Mouse (Mus musculus) forebrain, embryonic 12.5 days (tissue): ENCODE data around the gene Ascc1. TPM values are rescaled to one million over a fixed set of nuclear protein-coding genes. Genes with fewer than 3 reads are reported as not detected.
"Not testable (repeated sequence)": the region's sequence is repeated elsewhere in the genome, so short reads cannot be mapped to it uniquely, and the experiment has no call there.

Experiments
- ATAC-seq: fragments of 200-750 bp; cut with Nextera tagmentation; 2 replicates; pipeline ENCODE4 v1.8.0; 2017; ENCODE audit warnings: moderate TSS enrichment; ENCODE audit not compliant: low FRiP score
- H3K27ac ChIP-seq: fragments of 300-500 bp; sonication (generic); 2 replicates; pipeline ENCODE4 v1.5.1; 2016; ENCODE audit warnings: mild to moderate bottlenecking
- H3K27me3 ChIP-seq: fragments of 300-500 bp; sonication (generic); 2 replicates; pipeline ENCODE4 v1.6.1; 2016; ENCODE audit warnings: mild to moderate bottlenecking
- H3K36me3 ChIP-seq: fragments of 300-500 bp; sonication (generic); replicated peaks from 2 replicates; pipeline ENCODE4 v1.6.1; 2016; ENCODE audit warnings: mild to moderate bottlenecking
- H3K4me1 ChIP-seq: fragments of 300-500 bp; sonication (generic); 2 replicates; pipeline ENCODE4 v1.6.1; 2016
- H3K4me2 ChIP-seq: fragments of 300-500 bp; sonication (generic); 2 replicates; pipeline ENCODE4 v1.6.1; 2016; ENCODE audit warnings: mild to moderate bottlenecking, moderate library complexity
- H3K4me3 ChIP-seq: fragments of 300-500 bp; sonication (generic); replicated peaks from 2 replicates; pipeline ENCODE4 v1.5.1; 2016; ENCODE audit warnings: mild to moderate bottlenecking
- H3K9ac ChIP-seq: fragments of 300-500 bp; sonication (generic); 2 replicates; pipeline ENCODE4 v1.6.1; 2016; ENCODE audit warnings: mild to moderate bottlenecking
- H3K9me3 ChIP-seq: fragments of 300-500 bp; sonication (generic); 2 replicates; pipeline ENCODE4 v1.6.1; 2016
- WGBS: fragments of 180-500 bp; shearing (Covaris S2); methylation state at CpG from one replicate; pipeline ENCODE4 v1.1.7; 2016; 5-methylcytosine and 5-hydroxymethylcytosine counted together
- polyA plus RNA-seq: library from polyadenylated mRNA; unstranded; fragments of >200 nt; fragmentation: Nextera tagmentation; extraction: Ambion mirVana; gene quantifications from 2 replicates; pipeline ENCODE4 v1.2.1, GENCODE M21; 2016

Ascc1 gene
- polyA plus RNA-seq, 1 experiment from 2014 or later: 38.6 TPM

DNA sequence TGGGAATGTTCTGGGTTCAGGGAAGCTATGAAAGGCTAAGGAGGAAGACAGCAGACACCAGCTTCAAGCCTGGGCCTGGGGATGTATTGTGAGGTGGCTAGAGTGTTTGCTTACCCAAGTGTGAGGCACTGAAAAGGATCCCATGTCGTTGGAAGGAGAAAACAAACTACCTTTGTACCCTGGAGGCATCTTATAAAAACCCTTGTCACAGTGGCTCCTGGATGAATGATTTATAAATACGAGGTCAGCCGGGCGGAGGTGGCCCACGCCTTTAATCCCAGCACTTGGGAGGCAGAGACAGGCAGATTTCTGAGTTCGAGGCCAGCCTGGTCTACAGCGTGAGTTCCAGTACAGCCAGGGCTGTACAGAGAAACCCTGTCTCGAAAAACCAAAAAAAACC, 942 bp upstream of the Ascc1 start:
- peak overlapping the region; percentile 61 for H3K4me3 ChIP-seq
- H3K36me3 ChIP-seq: peaks cover 12% of the 10 kb centered on the region
- H3K27me3 ChIP-seq, H3K9ac ChIP-seq, ATAC-seq, H3K9me3 ChIP-seq, H3K27ac ChIP-seq: not testable (repeated sequence)
- peaks cover 21% of the 10 kb centered on the region for H3K4me1 ChIP-seq
- peak overlapping the region; percentile 73 for H3K4me2 ChIP-seq
- WGBS: 90% methylated on average over 8 of the region's 8 CpGs

DNA sequence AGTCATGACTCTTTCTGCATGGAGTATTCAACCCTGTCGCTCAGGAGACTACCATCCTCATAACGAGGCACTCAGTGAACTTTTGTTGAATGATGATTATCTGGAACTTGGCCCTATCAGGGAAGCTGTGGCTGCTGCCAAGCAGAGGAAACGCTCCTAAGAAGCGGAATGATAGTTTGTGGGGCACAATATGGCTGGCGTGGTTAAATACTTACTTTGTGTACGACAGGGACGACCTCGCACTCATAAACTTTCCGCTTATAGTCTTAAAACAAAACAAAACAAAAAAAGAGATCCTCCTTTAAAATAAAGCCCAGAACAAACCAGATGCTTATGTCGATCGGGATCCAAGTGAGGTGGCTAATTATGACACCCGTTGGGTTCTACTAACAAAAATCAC, 402 bp upstream of the Ascc1 start:
- Histone ChIP-seq H3K9ac (peak overlapping the region; percentile 68), H3K27ac (peak overlapping the region; percentile 98), H3K36me3 (peaks cover 12% of the 10 kb centered on the region), H3K27me3 (no peaks in the 10 kb centered on the region), H3K9me3 (no peaks in the 10 kb centered on the region), H3K4me1 (peaks cover 21% of the 10 kb centered on the region), H3K4me2 (peak overlapping the region; percentile 73), H3K4me3 (peak overlapping the region; percentile 61)
- WGBS: 7% methylated on average over 12 of the region's 12 CpGs
- ATAC-seq: no peak

DNA sequence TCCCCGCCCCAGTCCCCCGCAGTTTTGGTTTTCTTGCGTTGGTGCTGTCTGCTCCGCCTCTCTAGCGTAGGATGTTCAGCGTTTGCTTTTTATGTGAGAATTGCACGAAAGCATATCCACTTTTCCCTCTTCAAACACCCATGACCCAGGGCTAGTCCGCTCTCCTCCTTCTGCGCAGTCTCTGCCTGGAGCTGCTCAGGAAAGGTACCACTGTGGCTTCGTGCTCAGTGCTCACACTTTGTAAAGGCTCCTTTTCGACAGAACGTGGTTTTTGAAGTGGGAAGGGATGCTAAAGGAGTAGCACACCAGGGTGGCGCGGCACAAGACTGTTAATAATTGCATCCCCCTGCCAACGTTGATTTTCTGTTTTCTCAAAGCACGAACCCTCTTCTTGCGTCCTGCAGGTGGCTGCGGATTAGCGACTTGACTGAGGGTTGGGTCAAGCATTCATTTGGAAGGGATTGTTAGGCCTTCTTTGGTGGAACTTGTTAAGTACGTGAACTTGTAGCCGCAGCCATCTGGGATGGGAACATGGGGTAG, 678 bp downstream of the Ascc1 start:
- no peak; the same call in 1 of the 2 replicates for ATAC-seq
- Histone ChIP-seq H3K9ac (peak overlapping the region; percentile 68), H3K27ac (peak overlapping the region; percentile 98), H3K36me3 (peaks cover 12% of the 10 kb centered on the region), H3K9me3 (no peaks in the 10 kb centered on the region), H3K4me3 (peak overlapping the region; percentile 61), H3K4me1 (peaks cover 21% of the 10 kb centered on the region), H3K4me2 (peak overlapping the region; percentile 73), H3K27me3 (no peaks in the 10 kb centered on the region)
- under 1% methylated on average over 21 of the region's 21 CpGs for WGBS

DNA sequence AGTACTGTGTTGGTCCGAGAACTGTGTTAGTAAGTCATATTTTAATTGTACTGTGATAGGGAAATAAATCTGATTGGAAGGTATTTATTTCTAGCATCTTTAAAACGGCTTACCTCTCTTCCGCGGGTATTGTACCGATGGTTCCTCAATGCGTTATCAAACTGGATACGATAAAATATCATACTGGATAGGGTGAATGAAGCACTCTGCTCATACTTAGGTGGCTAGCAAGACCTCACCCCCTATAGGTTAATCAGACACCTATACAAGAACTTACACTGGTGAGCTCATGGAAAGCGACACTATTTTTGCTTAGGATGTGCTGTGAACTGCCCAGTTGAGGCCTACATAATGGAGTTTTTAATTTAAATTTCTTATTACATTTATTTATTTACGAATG, 1.2 kb downstream of the Ascc1 start:
- WGBS: 71% methylated on average over 9 of the region's 9 CpGs

DNA sequence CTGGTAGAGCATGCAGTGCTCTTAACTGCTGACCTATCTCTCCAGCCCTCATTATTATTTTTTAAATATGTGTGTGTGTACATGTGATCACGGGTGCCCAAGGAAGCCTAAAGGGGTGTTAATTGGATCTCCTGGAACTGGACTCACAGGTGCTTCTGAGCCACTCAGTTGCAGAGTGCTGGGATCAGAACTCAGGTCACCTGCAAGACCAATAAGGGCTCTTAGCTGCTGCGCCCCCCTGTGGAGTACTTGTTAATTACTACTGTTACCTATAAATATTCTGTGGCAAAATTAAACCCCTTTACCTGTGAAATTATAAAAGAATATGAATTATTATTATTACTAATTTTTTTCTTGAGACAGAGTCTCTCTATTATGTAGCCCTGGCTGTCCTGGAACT, 2.7 kb downstream of the Ascc1 start:
- no peak overlapping the region for H3K27ac ChIP-seq
- no peaks in the 10 kb centered on the region for H3K27me3 ChIP-seq
- 54% methylated on average over 2 of the region's 2 CpGs for WGBS
- ATAC-seq: no peak
- H3K9me3 ChIP-seq: no peaks in the 10 kb centered on the region
- no peak overlapping the region for H3K4me3 ChIP-seq
- H3K4me2 ChIP-seq: no peak overlapping the region
- no peak overlapping the region for H3K9ac ChIP-seq
- peaks cover 11% of the 10 kb centered on the region for H3K36me3 ChIP-seq
- H3K4me1 ChIP-seq: peaks cover 21% of the 10 kb centered on the region

More for the DNA sequence above, 1.2 kb downstream of the Ascc1 start:
- Histone ChIP-seq H3K9ac (peak overlapping the region; percentile 68), H3K4me1 (peaks cover 21% of the 10 kb centered on the region), H3K36me3 (peaks cover 12% of the 10 kb centered on the region), H3K27ac (peak overlapping the region; percentile 98), H3K4me3 (peak overlapping the region; percentile 61), H3K4me2 (peak overlapping the region; percentile 73), H3K9me3 (no peaks in the 10 kb centered on the region), H3K27me3 (no peaks in the 10 kb centered on the region)
- no peak for ATAC-seq

DNA sequence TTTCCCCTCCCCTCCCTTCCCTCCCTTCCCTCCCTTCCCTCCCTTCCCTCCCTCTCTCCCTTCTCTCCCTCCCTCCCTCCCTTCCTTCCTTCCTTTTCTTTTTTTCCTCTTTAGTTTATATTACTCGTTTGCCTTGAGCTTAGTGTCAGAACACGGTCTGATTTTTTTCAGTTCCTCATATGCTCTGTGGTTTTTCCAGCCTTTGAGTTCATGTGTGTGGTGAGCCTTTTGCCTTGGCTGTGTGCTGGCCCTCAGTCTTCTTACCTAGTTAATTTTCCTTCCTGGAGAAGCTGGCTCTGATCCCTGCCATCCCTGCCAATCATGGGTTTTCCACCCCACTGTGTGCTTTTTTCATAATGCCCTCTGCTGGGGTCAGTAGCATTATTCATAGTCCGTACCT, 6.5 kb downstream of the Ascc1 start:
- WGBS: 89% methylated on average over 3 of the region's 3 CpGs
- H3K4me2 ChIP-seq: no peak overlapping the region
- H3K9ac ChIP-seq: no peak overlapping the region
- no peaks in the 10 kb centered on the region for H3K4me1 ChIP-seq
- no peak overlapping the region for H3K27ac ChIP-seq
- H3K9me3 ChIP-seq: no peaks in the 10 kb centered on the region
- no peaks in the 10 kb centered on the region for H3K27me3 ChIP-seq
- ATAC-seq: no peak
- peaks cover 8% of the 10 kb centered on the region; the same call in 1 of the 2 replicates for H3K36me3 ChIP-seq
- H3K4me3 ChIP-seq: no peak overlapping the region

DNA sequence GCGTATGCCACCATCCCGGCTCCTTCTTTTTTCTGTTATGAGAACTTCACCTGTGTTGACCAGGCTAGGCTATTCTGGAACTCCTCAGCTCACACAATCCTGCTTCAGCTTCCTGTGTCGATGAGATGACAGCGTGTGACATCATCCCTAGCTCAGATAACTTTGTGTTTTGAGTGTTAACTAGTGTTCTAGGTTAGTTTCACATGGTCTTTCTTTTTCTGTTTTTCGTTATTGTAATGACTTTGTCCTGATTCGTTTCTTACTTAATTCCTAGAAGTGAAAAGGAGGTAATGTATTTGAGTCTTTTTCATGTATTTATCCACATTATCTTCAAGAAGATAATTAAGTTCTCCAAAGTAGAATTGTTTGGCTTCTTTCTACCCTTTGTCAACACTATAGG, 13.6 kb downstream of the Ascc1 start:
- no peak for ATAC-seq
- Histone ChIP-seq H3K4me1 (no peaks in the 10 kb centered on the region), H3K27me3 (no peaks in the 10 kb centered on the region), H3K4me2 (no peak overlapping the region), H3K4me3 (no peak overlapping the region), H3K27ac (no peak overlapping the region), H3K36me3 (peaks cover 35% of the 10 kb centered on the region), H3K9ac (no peak overlapping the region), H3K9me3 (no peaks in the 10 kb centered on the region)
- WGBS: 91% methylated on average over 6 of the region's 6 CpGs

DNA sequence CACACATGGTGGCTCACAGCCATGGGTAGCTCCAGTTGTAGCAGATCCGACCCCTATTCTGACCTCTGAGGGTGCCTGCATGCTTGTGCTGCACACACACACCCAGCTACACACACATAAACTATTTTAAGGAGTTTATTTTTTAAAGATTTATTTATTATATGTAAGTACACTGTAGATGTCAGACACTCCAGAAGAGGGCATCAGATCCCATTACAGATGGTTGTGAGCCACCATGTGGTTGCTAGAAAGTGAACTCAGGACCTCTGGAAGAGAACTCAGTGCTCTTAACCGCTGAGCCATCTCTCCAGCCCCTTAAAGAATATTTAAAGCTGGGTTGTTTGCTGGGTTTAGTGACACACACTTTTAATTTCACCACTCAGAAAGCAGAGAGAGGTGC, 16.7 kb downstream of the Ascc1 start:
- Histone ChIP-seq H3K4me1 (no peaks in the 10 kb centered on the region), H3K36me3 (peaks cover 44% of the 10 kb centered on the region), H3K4me3 (no peak overlapping the region), H3K27ac (no peak overlapping the region), H3K9me3 (no peaks in the 10 kb centered on the region), H3K9ac (no peak overlapping the region), H3K27me3 (no peaks in the 10 kb centered on the region), H3K4me2 (no peak overlapping the region)
- WGBS: 82% methylated on average over 2 of the region's 2 CpGs
- ATAC-seq: no peak

DNA sequence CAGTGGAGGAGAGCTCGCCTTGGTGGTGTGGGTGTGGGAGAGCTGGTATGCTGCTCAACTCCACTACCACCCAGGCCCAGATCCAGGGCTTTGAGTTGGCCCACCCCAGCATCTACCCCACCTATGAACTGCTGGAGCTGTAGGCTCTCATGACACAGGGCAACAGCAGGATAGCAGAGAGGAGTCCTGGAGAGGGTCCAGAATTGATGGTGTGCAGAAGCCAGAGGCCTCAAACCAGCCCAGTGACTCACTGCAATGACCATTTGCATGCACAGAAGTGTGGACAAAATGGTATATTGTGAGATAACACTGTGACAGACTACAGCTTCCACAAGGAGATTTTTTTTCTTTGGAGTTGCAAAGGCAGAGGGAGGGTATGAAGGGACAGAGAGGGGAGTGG, 21.1 kb downstream of the Ascc1 start:
- H3K27ac ChIP-seq: no peak overlapping the region
- no peak for ATAC-seq
- no peaks in the 10 kb centered on the region for H3K9me3 ChIP-seq
- H3K9ac ChIP-seq: no peak overlapping the region
- H3K4me3 ChIP-seq: no peak overlapping the region
- 100% methylated on average over 1 of the region's 1 CpGs for WGBS
- peaks cover 16% of the 10 kb centered on the region for H3K36me3 ChIP-seq
- peaks cover 22% of the 10 kb centered on the region for H3K4me1 ChIP-seq
- no peaks in the 10 kb centered on the region for H3K27me3 ChIP-seq
- H3K4me2 ChIP-seq: no peak overlapping the region

DNA sequence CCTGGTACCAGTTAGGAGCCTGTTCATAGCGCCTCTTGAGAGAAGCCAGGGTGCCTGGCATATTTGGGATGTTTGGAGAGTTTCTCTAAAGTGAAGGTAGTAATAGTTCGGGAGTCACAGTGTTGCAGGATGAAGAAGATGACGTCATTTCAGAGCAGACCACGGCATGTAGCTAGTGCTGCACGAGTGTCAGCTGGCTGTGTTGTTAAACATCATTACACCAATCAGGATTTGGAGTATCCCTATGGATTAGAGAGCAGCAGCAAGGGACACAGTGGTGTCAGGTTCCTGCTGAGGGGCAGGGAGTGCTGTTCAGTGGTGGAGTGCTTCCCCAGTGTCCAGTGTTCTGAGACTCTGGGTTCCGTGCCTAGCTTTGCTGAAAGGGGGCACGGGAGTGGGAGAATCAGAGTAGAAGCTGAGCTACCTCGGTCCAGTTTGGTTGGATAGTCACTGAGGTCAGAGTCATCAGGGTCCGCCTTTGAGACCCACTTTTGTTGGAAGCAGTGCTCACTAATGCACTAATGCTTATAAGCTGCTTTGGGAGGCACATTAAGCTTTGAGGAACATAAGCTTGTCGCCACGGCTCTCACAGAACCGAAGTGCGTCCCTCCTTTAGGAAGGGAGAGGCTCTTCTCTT, 24.3 kb downstream of the Ascc1 start:
- 51% methylated on average over 13 of the region's 13 CpGs for WGBS
- peak overlapping the region; percentile 54; the same call in 1 of the 2 replicates for H3K27ac ChIP-seq
- H3K27me3 ChIP-seq: no peaks in the 10 kb centered on the region
- ATAC-seq: no peak
- H3K4me1 ChIP-seq: peaks cover 32% of the 10 kb centered on the region
- H3K9ac ChIP-seq: no peak overlapping the region
- no peaks in the 10 kb centered on the region for H3K9me3 ChIP-seq
- H3K4me3 ChIP-seq: no peak overlapping the region
- peaks cover 10% of the 10 kb centered on the region for H3K36me3 ChIP-seq
- H3K4me2 ChIP-seq: no peak overlapping the region

DNA sequence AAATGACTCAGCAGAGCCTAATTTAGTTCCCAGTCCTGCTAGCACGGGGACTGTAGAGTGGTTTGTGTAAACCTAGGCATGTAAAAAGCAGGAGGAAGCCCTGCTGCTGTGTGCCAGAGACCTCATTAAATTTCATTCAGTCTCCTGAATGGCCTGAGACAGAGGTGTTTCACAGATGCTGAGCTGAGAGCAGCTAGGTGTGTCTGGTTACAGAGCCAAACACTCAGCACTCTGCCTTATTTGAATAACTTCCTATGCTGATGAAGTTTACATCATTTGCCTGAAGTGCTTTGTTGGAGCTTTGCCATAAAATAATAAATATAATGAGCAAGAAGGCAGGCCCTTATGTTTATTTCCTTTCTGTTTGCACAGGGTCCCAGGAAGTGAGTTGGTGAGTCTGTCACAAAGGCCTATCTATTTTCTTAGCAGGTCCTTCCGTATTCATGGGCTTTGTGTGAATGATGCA, 25.0 kb downstream of the Ascc1 start:
- no peak for ATAC-seq
- Histone ChIP-seq H3K4me3 (no peak overlapping the region), H3K9ac (no peak overlapping the region), H3K36me3 (0 out of 2 replicates have a peak, but pooled peaks cover 3% of the 10 kb centered on the region), H3K27me3 (no peaks in the 10 kb centered on the region), H3K4me2 (no peak overlapping the region), H3K9me3 (no peaks in the 10 kb centered on the region), H3K4me1 (peaks cover 40% of the 10 kb centered on the region), H3K27ac (0 out of 2 replicates have a peak overlapping the region, but pooled peaks have one; percentile 54)
- WGBS: 32% methylated on average over 2 of the region's 2 CpGs

DNA sequence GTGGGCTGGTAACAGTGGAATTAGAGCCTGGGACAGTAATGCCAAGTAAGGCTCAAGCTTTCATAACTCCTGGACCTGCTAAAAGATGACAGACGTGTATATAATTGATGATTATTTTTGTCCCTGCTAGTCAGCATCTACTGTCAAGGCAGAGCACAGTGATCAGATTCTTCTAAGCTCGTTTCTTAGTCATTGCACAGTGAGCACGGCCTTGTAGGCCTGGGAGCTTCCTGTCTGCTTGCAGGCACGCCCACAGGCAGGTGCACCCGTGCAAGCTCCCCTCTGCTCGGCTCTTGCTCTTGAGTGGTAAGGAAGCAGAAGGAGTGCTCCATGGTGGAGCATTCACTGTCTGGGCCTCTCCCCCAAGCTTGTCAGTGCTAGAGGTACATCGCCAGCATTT, 25.6 kb downstream of the Ascc1 start:
- WGBS: 82% methylated on average over 7 of the region's 7 CpGs
- Histone ChIP-seq H3K27ac (0 out of 2 replicates have a peak overlapping the region, but pooled peaks have one; percentile 54), H3K4me2 (no peak overlapping the region), H3K4me3 (no peak overlapping the region), H3K36me3 (no peaks in the 10 kb centered on the region), H3K27me3 (no peaks in the 10 kb centered on the region), H3K9ac (no peak overlapping the region), H3K9me3 (no peaks in the 10 kb centered on the region), H3K4me1 (peaks cover 40% of the 10 kb centered on the region)
- ATAC-seq: no peak

DNA sequence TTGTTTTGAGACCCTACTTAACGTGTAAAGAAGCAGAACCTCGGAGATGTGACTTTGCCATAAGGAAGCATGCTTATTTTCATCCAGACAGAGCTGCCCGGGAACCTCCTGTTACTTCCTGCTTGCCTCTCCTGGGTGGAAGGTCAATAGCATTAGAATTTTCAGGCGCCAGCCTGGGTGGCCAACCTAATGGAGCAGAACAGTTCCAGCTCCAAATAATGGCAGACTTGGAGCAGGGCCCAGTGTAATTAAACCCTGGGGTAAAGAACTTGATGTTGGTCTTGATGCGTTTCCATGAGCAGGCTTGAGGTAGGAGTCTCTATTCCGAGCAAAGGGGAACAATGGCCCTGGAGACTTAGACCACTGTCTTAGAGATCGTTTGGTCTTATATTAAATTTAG, 26.4 kb downstream of the Ascc1 start:
- no peak overlapping the region for H3K27ac ChIP-seq
- peak; percentile 25; the same call in 1 of the 2 replicates for ATAC-seq

More for the DNA sequence above, 26.4 kb downstream of the Ascc1 start:
- Histone ChIP-seq H3K4me1 (peaks cover 40% of the 10 kb centered on the region), H3K4me3 (no peak overlapping the region), H3K9ac (no peak overlapping the region), H3K9me3 (no peaks in the 10 kb centered on the region), H3K36me3 (no peaks in the 10 kb centered on the region), H3K27me3 (no peaks in the 10 kb centered on the region), H3K4me2 (no peak overlapping the region)
- 54% methylated on average over 7 of the region's 7 CpGs for WGBS
